Mouse (Mus musculus) cerebellum, postnatal 4 days (tissue): ENCODE measurements at regions not wholly inside any gene's neighbourhood (a gene's known extent, or its start where the extent isn't known, plus 50 kb on each side); places are given as distances from the start of the nearest gene placed in this dataset.
"Not testable (repeated sequence)": the region's sequence is repeated elsewhere in the genome, so short reads cannot be mapped to it uniquely, and the experiment has no call there.

Source experiments
- DNase-seq, 2 experiments: peaks; one replicate each; pipeline ENCODE4 v3.0.0; 2022; ENCODE audit warnings: low spot score in 2 of 2, mixed read lengths in 1 of 2

DNA sequence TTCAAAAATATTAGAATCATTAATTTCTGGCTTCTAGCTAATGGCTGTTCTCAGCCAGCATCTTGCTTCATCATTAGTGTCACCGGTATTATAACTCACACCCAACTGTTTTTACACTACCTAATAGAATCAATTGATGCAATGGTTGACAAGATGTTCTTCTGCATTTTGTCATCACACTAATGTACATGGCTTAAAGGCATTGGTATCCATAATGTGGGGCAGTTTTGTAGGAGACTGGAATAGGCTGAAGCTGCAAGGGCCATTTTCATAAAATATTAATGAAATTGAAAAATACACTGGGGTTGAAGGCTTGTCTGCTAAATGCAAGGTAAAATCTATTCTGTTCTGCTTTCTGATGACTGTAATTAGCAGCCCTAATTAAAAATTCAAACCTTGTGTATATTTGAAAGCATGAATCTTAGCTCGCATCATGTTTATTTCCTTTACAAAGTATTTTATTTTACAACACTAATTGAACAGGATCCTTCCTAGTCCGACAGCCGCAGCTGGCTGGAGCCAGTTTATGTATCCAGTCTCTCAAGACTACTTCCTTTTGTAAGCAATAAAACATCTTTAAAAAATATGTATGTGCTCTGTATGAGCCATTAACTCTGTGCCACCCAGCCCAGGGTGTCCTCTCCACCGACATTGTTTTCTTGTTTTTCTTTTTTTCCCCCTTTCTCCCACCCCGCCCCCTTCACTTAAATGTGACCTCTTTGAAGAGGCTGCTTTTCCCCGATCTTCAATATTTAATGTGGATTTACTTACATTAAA lies 259.6 kb downstream of the Pou4f1 start:
- no peak for DNase-seq

- DNase-seq = no peak
These were observed 261.2 kb downstream of the Pou4f1 start for GRCm38 (mm10) chr14:104206602-104207001.

DNA sequence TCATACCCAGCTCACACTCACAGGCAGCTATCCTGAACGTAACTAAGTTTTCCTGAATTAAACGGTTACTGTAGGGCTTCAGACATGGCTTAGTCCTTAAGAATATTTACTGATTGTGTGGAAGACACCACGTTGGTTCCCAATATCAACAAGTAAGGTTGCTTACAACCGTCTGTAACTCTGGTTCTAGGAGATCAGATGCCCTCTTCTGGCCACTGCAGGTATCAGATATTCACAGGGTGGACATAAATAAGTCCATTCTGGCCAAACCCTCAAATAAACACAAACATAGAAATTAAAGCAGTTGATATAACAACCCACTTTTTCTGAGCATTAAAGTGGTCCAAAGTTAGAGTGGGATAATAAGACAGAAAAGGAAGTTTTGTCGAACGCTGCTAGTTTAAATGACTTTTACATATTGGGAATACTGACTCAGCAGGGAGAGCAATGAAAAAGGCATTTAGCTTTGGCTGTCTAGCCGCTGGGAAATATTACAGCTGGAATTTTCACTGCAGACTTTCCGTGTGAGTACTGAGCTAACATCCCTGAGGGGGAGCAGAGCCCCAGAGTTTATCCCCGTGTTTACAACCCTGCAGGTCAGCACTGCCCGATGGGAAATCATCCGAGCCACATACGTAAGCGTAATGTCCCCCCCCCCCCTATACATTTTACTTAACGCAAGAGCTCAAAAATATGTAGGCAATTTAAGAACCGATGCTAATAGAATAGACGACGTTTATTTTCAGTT lies 264.4 kb downstream of the Pou4f1 start:
- DNase-seq = no peak

GRCm38 (mm10) chr14:104193198-104193597 lies 274.6 kb downstream of the Pou4f1 start:
- DNase-seq = no peak

DNA sequence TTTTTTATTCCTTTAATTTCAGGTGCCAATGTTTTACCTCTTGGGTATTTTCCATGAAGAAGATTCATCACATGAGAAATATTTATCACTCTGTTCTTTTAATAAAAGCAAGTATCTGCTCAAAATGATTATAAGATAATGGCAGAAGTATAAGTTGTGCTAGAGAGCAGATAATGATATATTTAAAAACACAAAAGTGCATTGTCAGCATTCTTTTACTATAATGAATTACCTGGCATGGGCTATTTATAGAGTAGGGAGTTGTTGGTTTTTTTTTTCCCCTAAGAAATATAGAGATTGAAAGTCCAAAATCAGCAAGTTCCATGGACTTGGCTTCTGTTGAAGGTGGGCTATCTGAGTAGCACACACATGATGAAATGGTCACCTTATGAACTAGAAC lies 292.7 kb downstream of the Pou4f1 start:
- no peak for DNase-seq

DNA sequence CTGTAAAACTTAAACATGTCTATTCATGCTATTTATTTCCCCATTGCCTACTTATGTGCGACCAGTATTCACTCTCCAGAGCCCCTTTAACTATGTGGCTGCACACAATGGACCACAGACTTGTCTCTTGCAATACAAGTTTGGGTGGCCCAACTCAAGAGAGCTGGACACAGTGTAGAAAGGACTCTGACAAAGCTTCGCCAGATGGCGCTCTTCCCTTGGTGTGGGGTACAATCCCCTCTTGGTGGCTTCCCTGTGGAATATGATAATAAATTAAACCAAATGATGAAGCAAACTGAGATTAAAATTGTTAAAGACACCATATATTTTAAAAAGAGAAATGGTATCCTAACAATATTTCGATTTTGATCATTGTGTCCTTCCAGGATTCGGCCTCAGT lies 302.6 kb upstream of the Ednrb start:
- peak in 1 of 2 experiments; percentile 49 for DNase-seq

- DNase-seq = no peak
These were observed 301.2 kb upstream of the Ednrb start for GRCm38 (mm10) chr14:104145395-104145794.

- DNase-seq = no peak
These were observed 271.1 kb upstream of the Ednrb start for GRCm38 (mm10) chr14:104114986-104115951.

GRCm38 (mm10) chr14:104114182-104114581 lies 270.0 kb upstream of the Ednrb start:
- DNase-seq = no peak

- DNase-seq = no peak
These were observed 269.2 kb upstream of the Ednrb start for GRCm38 (mm10) chr14:104113448-104113847.

DNA sequence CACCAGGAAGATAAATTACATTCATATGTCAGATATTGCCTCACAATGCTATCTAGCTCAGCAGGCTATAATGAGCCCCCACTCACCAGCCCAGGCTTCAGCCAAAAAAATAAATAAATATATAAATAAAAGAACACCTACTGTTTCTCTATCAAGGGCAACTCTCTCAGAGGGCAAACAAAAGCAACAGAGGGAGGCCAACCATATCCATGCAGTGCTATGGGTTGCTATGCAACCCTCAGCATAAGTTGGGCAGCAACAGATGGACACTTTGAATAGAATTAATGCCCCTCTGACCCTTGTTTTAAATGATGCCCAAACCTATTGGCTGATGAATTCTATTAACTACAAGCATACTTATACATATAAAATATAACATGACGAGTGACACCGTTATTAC lies 242.2 kb upstream of the Ednrb start:
- no peak for DNase-seq

DNA sequence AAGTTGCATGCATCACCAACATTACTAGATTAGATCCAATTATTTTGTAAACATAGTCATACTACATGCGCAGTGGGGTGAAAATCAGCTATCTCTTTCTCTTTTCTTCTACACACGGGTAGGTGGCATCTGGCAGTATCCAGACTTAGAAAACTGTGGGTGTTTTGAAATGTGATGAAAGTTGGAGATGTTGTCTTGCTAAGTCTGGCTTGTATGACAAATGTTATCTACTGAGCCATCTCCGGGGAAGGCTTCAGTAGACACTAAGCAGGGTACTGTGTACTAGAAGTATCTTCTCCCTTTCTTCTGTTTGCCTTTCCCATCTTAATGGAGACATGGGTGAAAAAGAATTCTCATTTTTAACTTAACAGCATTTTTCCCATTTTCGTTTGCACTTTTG lies 220.0 kb upstream of the Ednrb start:
- not testable (repeated sequence) for DNase-seq

DNA sequence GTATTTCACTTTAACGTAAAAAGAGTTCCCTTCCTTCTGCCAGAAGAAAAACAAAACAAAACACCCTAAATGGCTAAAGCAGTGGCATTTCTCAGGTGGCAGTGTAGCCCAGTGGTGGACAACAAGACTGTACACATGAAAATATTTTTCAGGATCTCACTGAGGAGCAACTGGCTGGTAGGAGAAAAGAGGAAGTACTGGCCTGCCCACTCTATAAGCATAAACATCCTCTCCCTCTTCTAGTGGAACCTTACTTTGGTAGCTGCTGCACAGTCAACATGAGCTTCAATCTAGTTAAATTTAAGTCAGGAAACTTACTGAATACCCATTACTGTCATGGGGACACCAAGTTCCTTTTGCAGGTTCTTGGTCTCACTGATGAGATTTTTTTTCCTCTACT lies 209.5 kb upstream of the Ednrb start:
- no peak for DNase-seq

DNA sequence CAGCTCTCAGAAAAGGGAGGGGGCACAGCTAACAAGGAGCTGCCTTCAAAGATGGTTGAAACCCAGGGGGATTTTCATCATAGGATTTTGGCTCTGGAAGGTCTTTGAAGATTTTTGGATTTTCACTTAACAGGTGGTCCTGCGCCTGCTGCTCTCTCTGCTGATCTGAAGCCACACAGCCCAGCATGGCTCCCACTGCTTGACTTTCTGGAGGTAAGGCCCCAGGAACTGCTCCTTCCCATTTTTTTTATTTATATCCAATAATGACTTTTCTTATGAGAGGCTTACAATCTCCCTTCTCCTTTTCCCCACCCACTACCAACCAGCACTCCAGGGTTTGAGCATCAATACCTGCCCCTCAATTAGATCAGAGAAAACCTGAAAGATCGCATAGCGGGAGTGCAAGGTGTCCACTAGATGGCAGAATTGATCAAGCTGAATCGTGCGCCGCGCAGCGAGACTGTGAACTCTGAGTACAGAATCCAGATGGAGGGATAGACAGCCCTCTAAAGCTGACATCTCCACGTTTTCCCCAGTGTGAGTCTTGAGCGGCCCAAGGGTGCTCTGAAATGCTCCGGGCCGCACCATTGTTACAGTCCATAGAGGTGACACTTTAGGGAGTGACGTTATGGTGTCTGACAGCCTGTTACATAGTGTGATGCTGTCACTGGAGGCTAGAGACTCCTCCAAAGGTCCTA lies 194.6 kb upstream of the Ednrb start:
- peak; percentile 38 to 59 for DNase-seq

GRCm38 (mm10) chr14:104033606-104034005 lies 189.4 kb upstream of the Ednrb start:
- no peak for DNase-seq

DNA sequence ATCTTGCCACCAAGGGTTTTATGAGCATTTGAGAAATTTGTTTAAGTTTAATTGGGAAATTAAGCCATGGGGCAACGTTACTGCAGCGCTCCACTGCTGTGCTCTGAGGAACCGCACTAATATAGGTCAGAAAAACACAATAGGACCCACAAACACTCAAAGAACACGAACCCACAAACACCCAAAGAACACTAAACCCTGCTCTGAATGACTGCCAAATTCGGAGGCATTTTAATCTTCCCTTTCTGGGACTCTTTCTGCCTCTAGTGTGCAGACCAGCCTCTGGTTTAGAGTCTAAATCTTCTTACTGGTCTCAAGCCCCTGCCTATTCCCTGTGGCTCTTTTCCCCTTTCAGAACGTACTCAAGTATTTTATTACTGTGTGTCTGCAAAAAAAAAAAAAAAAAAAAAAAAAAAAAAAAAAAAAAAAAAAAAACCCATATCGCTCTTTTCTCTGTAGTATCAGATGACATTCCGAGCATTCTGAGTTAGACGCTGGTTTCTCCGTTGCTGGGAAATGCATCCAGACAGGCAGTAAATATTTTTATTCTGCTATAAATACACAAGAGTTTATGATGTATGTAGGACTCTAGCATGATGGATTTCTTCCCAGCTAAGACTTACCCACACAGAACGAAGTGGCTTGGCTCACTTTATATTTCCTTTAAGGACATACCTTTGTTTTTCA lies 186.7 kb upstream of the Ednrb start:
- no peak for DNase-seq

- no peak for DNase-seq
These were observed 185.7 kb upstream of the Ednrb start for GRCm38 (mm10) chr14:104029668-104030530.

GRCm38 (mm10) chr14:104027900-104028285 lies 183.7 kb upstream of the Ednrb start:
- no peak for DNase-seq

DNA sequence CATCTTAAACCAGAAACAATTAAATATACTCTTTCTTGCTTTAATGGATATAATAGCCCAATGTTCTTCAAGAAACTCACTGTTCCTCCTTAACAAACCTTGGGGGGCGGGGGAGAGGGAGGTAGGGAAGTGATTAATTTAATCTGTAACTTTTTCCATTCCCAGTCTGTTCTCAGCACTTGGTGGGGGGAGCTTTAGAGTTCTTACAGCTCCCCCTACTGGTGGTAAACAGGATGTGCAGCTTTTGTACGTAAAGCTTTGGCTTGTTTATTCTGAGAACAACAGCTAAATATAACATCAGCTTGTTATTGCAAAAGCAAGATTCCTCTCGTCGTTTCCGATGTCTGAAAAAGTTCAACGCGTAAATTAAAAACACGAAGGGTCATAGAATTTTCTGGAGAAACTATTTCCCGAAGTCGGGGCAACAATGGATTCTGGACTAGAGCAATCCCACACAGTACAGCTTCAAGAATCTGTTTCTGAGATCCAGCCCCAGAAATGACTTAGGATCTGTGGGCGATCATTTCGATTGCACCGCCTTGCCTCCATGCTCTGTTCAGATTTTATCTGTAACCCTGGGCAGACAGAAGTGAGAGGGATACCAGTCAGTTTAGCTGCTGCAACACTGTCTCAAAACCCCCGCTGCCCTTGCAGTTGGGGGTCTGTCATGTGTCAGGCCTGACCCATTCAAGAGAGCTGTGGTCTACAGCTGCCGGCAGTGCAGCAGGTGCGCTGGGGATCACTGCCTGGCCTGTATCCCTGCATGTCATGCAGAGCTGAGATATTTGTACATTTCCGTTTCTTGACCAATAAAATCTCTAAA lies 183.1 kb upstream of the Ednrb start:
- DNase-seq = peak in 1 of 2 experiments; percentile 21
